Mouse (Mus musculus) cerebellum, adult 2 months (tissue): ENCODE measurements around the gene Trip12.

ENCODE experiments used
- CTCF ChIP-seq: fragments of 200-500 bp; IDR thresholded peaks from 2 replicates; pipeline ENCODE4 v1.5.1; 2011; ENCODE audit warnings: low read depth, mild to moderate bottlenecking, control low read depth, low read length, moderate library complexity, borderline replicate concordance; ENCODE audit not compliant: insufficient read depth
- POLR2A ChIP-seq: fragments of 200-500 bp; IDR thresholded peaks from 2 replicates; pipeline ENCODE4 v1.6.1; 2011; ENCODE audit warnings: low read length, control low read depth, borderline replicate concordance; ENCODE audit not compliant: insufficient read depth

DNA sequence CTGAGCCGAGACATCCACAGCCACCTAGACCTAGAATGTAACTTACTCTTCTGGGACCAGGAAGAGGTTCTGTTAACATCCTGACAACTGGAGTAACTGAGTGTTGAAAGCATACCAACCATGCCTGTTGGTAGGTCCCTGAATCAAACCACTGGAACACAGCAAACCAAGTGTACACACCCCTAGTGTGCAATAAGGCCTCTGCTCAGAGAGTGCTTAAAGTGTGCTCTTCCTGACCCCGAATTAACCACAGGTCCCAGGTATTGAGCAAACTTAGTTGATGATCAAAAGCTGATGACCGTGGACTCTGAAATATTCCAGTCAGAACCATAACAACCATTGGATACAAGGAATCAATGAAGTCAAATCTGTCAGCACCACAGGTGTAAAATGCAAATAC, 117.9 kb downstream of the Trip12 start:
- TF ChIP-seq CTCF, result no peak
- no peak for TF ChIP-seq POLR2A
